Mouse (Mus musculus): ENCODE data around the gene Gm12253.

- TF ChIP-seq CTCF (IDR thresholded peaks at IDR 0.05; ENCODE audit: borderline replicate concordance, control insufficient read depth, extremely low read depth, insufficient read depth, low read length, poor library complexity) (no peak), POLR2A (IDR thresholded peaks at IDR 0.05; ENCODE audit: control insufficient read depth, extremely low read depth, insufficient read depth, low read length, poor library complexity) (no peak)
These were observed 32.2 kb upstream of the Gm12253 start for GRCm38 (mm10) chr11:58399985-58400645.
